Mouse (Mus musculus): ENCODE results near the gene Hoxa4. TPM values are rescaled to one million over a fixed set of nuclear protein-coding genes. Genes with fewer than 3 reads are reported as not detected.
A peak's percentile ranks its signal among the peaks of the same experiment; 100 is the strongest.

Gene Hoxa4
- polyA plus RNA-seq, 1 experiment from 2014 or later, result 0.35 TPM

DNA sequence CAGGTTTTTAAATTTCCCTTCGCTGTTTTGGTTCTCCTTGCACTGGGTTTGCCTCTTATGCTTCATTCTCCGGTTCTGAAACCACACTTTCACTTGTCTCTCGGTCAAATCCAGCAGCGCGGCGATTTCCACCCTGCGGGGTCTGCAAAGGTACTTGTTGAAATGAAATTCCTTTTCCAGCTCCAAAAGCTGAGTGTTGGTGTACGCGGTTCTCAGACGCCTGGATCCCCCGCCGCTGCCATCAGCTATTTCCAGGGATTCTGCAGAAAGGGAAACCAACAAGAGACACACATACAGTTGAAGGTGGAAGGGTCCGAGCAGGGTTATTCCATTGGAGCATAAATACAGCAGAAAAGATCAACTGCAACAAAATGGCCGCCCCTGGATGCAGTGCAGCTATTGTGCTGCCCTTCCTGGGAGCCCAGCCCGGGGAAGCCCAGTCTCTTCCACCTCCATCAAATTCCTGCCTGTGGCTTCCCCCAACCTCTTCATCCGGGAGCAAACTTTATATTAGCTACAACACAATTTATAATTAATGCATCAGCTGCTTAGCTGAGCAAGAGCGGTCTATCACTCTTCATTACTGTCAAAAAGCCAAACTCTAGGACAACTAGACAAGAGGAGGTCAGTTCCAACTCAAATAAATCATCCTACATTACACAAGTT is 28.1 kb downstream of the Hoxa4 start:
- Histone ChIP-seq H3K4me3 (replicated peaks) (peak overlapping the region; percentile 37), H3K27me3 (peaks cover 80% of the 10 kb centered on the region), H3K9ac (replicated peaks) (0 out of 2 replicates have a peak overlapping the region, but pooled peaks have one; percentile 40), H3K4me2 (peak overlapping the region; percentile 64), H3K4me1 (replicated peaks) (peaks cover 73% of the 10 kb centered on the region), H3K36me3 (no peaks in the 10 kb centered on the region), H3K9me3 (no peaks in the 10 kb centered on the region), H3K27ac (peak overlapping the region; percentile 51; the same call in 1 of the 2 replicates)
- no peak for ATAC-seq (ENCODE audit: insufficient number of reproducible peaks, insufficient read depth, low FRiP score, low TSS enrichment, low read depth)
- 6% methylated on average over 17 of the region's 17 CpGs for WGBS

DNA sequence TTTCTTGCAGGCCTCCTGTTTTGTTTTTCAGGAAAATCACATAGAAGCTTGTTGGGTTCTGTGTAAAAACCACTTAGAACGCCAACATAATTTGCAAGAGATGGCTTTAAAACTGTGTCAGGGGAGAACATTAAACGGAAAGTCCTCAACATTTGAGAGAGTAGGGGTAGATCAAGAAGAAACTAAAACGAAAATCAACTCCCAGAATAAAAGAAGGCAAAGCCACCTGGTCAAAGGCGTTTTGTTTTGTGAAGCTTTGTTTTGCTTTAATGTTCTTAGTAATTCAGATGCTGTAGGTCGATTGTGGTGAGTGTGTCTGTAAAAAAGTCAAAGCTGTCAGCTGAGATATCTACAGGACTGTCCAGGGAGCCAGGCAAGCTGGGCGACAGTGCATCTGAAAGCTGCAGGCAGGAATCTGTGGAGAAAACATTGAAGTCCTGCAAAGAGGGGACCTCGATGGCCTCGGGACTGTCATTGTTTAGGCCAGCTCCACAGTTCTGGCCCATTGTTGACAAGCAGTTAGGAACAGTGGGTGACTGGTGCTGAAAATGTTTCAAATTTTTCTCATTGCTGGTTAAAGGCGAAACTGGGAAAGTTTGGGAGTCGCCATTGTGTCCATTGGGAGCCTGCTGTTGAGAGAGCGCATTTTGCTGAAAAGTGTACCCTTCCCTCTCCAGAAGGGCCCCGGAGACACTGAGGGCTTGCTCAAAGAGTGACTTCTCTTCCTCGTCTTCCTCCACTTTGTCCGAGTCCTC is 28.8 kb downstream of the Hoxa4 start:
- Histone ChIP-seq H3K27me3 (peaks cover 79% of the 10 kb centered on the region), H3K27ac (peak overlapping the region; percentile 51; the same call in 1 of the 2 replicates), H3K4me3 (replicated peaks) (peak overlapping the region; percentile 37), H3K9ac (replicated peaks) (no peak overlapping the region), H3K36me3 (no peaks in the 10 kb centered on the region), H3K9me3 (no peaks in the 10 kb centered on the region), H3K4me2 (peak overlapping the region; percentile 64), H3K4me1 (replicated peaks) (peaks cover 69% of the 10 kb centered on the region)
- no peak for ATAC-seq (ENCODE audit: insufficient number of reproducible peaks, insufficient read depth, low FRiP score, low TSS enrichment, low read depth)
- WGBS, result 20% methylated on average over 14 of the region's 14 CpGs

DNA sequence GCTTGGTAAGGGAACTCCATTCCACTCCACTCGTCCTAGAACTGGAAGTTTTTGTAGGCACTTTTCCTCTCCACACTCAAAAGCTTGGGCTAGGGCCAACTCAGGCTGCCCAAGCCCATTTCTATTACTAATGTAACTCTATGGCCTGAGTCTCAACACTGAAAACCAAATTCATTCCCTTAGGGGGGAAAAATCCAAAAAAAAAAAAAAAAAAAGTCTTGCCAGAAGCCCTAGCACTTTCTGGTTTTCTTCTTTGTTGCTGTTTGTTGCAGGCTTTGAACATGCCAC is 29.5 kb downstream of the Hoxa4 start:
- Histone ChIP-seq H3K4me3 (replicated peaks) (no peak overlapping the region), H3K4me1 (replicated peaks) (peaks cover 69% of the 10 kb centered on the region), H3K9ac (replicated peaks) (no peak overlapping the region), H3K4me2 (no peak overlapping the region), H3K9me3 (no peaks in the 10 kb centered on the region), H3K27me3 (peaks cover 79% of the 10 kb centered on the region), H3K36me3 (no peaks in the 10 kb centered on the region), H3K27ac (no peak overlapping the region)
- no peak for ATAC-seq (ENCODE audit: insufficient number of reproducible peaks, insufficient read depth, low FRiP score, low TSS enrichment, low read depth)
- WGBS, result 33% methylated on average over 1 of the region's 1 CpGs

DNA sequence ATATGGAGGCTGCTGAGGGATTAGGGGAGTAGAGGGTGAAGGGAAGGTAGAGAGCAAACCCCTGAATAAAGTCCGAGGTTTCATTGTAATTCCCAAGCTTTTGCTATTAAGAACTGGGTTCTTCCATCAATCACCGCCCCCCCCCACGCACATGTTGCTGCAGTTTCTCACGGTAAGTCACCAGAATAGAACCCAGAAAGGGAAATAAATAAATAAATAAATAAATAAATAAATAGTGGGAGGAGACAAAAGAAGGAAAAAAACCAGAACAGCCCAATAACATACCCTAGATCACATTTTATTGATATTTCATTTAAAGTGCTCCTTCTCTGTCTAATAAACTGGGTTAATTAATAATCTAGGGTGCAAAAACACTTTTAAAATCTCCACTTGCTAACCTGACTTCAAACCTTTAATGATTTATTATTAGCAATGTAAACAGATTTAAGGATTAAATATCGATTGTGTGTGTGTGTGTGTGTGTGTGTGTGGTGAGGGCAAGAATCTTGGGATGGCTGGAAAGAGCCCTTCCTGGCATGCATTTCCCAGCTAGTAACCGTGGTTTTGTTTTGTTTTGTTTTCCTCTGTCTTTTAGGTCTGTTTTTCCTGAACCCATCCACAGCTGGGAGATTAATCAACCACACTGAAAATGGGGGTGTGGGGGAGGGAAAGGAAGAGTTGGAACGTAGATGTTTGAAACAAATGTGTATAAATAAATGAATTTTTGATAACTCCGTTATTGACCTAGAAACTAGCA is 30.0 kb downstream of the Hoxa4 start:
- H3K9me3 ChIP-seq, result no peaks in the 10 kb centered on the region
- no peak overlapping the region for H3K4me3 ChIP-seq (replicated peaks)
- H3K9ac ChIP-seq (replicated peaks), result no peak overlapping the region
- H3K27me3 ChIP-seq, result peaks cover 79% of the 10 kb centered on the region
- H3K4me1 ChIP-seq (replicated peaks), result peaks cover 66% of the 10 kb centered on the region
- H3K36me3 ChIP-seq, result no peaks in the 10 kb centered on the region
- no peak for ATAC-seq (ENCODE audit: insufficient number of reproducible peaks, insufficient read depth, low FRiP score, low TSS enrichment, low read depth)
- H3K4me2 ChIP-seq, result peak overlapping the region; percentile 100
- peak overlapping the region; percentile 72; the same call in 1 of the 2 replicates for H3K27ac ChIP-seq
- WGBS, result 10% methylated on average over 8 of the region's 8 CpGs

DNA sequence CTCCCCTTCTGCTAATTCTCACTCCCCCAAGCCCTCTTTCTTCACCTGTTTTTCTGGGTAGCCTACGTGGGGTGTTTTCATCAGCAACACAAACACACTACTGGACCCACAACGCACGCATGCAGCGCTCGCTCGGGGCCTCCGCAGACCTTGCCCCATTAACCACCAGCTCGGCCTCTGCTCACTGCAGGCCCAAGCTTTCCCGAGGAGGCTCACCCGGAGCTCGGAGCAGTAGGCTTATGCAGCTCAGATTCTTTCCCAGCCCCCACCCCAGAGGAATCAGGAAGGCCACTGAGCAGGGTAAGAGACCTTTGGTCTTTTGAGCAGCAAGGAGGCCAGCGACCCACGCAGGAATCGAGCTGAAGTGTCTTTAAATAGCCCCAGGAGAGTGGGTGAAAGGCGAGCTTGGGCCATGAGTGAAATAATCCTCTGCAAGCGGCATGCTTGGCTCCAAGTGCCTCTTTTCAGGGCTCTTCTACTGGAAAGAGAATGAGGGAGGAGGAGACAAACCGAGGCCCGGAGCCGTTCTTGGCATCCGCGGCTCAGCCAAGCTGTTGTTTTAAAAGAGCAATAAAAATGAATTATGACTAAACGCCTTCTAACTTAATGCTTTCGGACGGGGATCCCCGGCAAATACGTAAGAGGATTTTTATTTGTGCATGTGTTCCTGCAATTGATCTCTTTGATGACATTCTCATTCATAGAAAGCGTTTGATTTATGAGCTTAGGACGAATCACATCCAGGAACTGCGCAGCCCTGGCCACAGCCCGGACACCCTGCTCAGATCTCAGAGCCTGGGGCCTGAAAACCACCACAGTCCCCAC is 30.8 kb downstream of the Hoxa4 start:
- H3K27me3 ChIP-seq, result peaks cover 81% of the 10 kb centered on the region
- under 1% methylated on average over 30 of the region's 30 CpGs for WGBS
- peak overlapping the region; percentile 72 for H3K27ac ChIP-seq

DNA sequence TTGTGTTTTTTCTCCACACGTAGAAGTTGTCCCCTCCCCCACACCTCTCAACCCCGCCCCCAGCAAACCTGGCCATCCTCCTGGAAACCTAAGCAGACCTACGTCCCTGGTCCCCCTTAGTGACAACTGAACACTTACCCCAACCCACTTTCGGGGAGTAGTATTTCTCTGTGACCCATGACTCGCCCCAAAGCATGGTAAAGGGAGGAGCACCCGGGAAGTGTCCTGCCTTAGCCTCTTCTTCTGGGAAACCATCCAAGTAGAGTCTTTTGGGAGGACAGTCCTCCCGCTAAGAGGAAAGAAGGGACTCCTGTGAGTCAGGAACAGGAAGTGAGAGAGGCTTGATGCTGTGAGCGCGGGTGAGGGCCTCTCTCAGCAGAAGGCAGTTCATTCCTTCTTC is 31.6 kb downstream of the Hoxa4 start:
- H3K9me3 ChIP-seq, result no peaks in the 10 kb centered on the region
- peaks cover 54% of the 10 kb centered on the region for H3K4me1 ChIP-seq (replicated peaks)
- H3K36me3 ChIP-seq, result no peaks in the 10 kb centered on the region
- 4% methylated on average over 9 of the region's 9 CpGs for WGBS
- no peak overlapping the region for H3K9ac ChIP-seq (replicated peaks)
- H3K27ac ChIP-seq, result peak overlapping the region; percentile 72
- H3K4me3 ChIP-seq (replicated peaks), result peak overlapping the region; percentile 23; the same call in 1 of the 2 replicates
- no peak for ATAC-seq (ENCODE audit: insufficient number of reproducible peaks, insufficient read depth, low FRiP score, low TSS enrichment, low read depth)
- H3K4me2 ChIP-seq, result peak overlapping the region; percentile 100
- H3K27me3 ChIP-seq, result peaks cover 81% of the 10 kb centered on the region

More for the DNA sequence above, 30.8 kb downstream of the Hoxa4 start:
- peak overlapping the region; percentile 100 for H3K4me2 ChIP-seq
- peak overlapping the region; percentile 23 for H3K4me3 ChIP-seq (replicated peaks)
- no peaks in the 10 kb centered on the region for H3K36me3 ChIP-seq
- ATAC-seq (ENCODE audit: insufficient number of reproducible peaks, insufficient read depth, low FRiP score, low TSS enrichment, low read depth), result peak; percentile 42; the same call in 1 of the 2 replicates
- H3K9ac ChIP-seq (replicated peaks), result peak overlapping the region; percentile 37; the same call in 1 of the 2 replicates
- peaks cover 62% of the 10 kb centered on the region for H3K4me1 ChIP-seq (replicated peaks)
- H3K9me3 ChIP-seq, result no peaks in the 10 kb centered on the region

DNA sequence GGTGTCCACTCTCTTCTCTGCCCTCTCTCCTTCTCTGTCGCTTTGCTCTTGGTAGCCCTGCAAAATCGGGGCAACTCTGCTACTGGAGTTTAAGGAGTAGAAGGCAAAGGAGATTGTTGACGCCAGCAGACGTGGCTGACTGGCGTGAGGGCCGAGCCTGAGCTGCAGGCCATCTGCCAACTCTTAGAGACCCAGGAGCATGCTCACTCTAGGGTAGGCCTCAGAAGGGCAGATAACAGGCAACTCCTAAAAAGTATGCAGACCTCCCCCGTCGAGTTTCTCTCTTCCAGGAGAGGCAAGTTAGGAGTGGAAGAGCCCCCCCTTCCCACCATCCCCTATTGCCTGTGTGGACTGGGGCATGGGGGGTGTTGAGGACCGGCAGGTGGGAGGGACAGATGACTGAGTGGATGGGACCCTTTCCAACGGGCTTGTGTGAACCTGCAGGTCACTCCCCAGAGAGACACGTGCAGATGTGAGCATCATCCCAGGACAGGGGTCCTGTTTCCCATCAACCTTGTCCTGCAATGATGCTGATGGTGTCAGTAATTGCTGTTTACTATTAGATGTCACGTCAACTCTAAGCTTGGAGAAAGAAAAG is 32.3 kb downstream of the Hoxa4 start:
- no peaks in the 10 kb centered on the region for H3K9me3 ChIP-seq
- peaks cover 83% of the 10 kb centered on the region for H3K27me3 ChIP-seq
- ATAC-seq (ENCODE audit: insufficient number of reproducible peaks, insufficient read depth, low FRiP score, low TSS enrichment, low read depth), result 0 out of 2 replicates have a peak, but pooled peaks have one; percentile 11
- 5% methylated on average over 12 of the region's 12 CpGs for WGBS
- peak overlapping the region; percentile 71 for H3K4me3 ChIP-seq (replicated peaks)
- H3K4me2 ChIP-seq, result peak overlapping the region; percentile 100
- H3K27ac ChIP-seq, result peak overlapping the region; percentile 66
- H3K9ac ChIP-seq (replicated peaks), result peak overlapping the region; percentile 64
- H3K4me1 ChIP-seq (replicated peaks), result peaks cover 47% of the 10 kb centered on the region
- no peaks in the 10 kb centered on the region for H3K36me3 ChIP-seq

DNA sequence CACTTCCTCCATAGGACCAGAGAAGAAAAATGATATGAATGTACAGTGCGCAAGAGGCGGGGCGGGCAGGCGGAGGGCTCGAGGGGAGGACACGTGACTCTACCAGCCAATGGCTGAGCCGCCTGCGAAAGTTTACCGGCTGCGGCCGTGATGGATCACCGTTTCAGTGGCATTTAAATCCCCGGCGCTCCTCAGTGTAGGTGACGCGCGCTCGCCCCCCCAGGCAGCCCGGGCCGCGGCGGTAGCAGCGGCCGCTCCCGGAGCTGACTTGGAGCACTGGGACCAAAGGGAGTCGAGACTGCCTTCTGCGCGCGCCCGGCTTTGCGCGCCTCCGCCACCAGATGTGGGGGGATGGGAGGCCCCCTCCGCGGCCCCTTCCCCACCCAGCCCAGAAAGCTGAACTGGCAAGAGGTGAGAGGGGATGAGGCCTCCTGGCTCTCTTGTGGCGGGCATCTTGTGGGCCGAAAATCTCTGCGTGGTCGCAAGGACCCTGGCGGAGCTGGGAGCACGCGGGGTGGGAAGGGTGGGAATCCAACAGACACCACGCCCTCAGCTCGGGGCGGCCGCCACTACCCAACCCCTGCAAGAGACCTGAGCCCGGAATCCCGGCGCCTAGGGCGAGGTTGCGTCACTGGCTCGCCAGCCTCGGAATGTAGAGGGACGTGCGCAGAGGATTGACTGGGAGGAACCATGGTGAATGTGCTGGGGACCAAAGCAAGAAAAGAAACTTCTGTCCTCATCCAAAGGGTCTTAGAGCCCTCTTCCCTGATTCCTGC is 33.1 kb downstream of the Hoxa4 start, which contains the start of gene Hoxa1:
TSS of gene Hoxa1 (minus strand) at position 42 of the 776 bp plus-strand sequence.
- Histone ChIP-seq H3K27ac (peak within 1 kb of the TSS; percentile 66), H3K27me3 (peaks cover 82% of the 10 kb centered on the region), H3K4me3 (replicated peaks) (peak within 1 kb of the TSS; percentile 71), H3K36me3 (no peaks in the 10 kb centered on the region), H3K9me3 (no peaks in the 10 kb centered on the region), H3K4me1 (replicated peaks) (peaks cover 39% of the 10 kb centered on the region), H3K9ac (replicated peaks) (peak within 1 kb of the TSS; percentile 64), H3K4me2 (peak within 1 kb of the TSS; percentile 100)
- ATAC-seq (ENCODE audit: insufficient number of reproducible peaks, insufficient read depth, low FRiP score, low TSS enrichment, low read depth), result peak; percentile 71
- WGBS, result under 1% methylated on average over 55 of the region's 55 CpGs

DNA sequence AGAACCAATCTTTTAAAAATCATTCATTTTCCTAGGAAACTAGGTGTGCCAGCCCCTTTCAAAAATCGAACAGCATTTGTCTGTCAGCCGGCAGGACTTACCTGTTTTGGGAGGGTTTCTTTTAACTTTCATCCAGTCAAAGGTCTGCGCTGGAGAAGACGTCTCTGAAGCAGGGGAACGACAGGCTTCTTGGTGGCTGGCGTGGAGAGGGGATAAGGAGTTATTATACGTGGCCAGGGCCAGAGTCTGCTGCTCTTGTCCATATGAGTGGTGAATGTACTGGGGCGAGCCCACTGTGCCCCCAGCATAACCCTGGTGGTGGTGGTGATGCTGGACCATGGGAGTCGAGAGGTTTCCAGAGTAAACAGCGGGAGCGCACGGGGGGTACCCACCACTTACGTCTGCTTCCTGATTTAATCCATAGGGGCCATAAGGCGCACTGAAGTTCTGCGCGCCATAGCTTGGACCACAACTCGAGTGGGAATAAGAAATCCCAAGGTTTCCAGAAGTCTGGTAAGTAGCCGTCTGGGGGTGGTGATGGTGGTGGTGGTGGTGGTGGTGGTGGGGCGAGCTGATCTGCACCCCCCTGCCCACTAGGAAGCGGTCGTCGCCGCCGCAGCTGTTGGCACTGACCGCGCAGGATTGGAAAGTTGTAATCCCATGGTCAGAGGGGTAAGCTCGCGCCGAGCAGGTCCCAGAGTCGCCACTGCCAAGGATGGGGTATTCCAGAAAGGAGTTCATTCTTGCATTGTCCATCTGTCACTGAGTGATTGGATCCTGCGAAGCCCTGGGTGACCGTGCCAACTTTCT is 33.9 kb downstream of the Hoxa4 start:
- peaks cover 32% of the 10 kb centered on the region for H3K4me1 ChIP-seq (replicated peaks)
- under 1% methylated on average over 32 of the region's 32 CpGs for WGBS
- H3K4me3 ChIP-seq (replicated peaks), result peak overlapping the region; percentile 71
- H3K27ac ChIP-seq, result no peak overlapping the region
- H3K9me3 ChIP-seq, result no peaks in the 10 kb centered on the region
- H3K9ac ChIP-seq (replicated peaks), result no peak overlapping the region
- peak overlapping the region; percentile 100 for H3K4me2 ChIP-seq
- ATAC-seq (ENCODE audit: insufficient number of reproducible peaks, insufficient read depth, low FRiP score, low TSS enrichment, low read depth), result peak; percentile 48
- no peaks in the 10 kb centered on the region for H3K36me3 ChIP-seq
- peaks cover 82% of the 10 kb centered on the region for H3K27me3 ChIP-seq
